Mouse (Mus musculus) megakaryocyte, adult 5-6 weeks (primary cell): ENCODE measurements around the gene Parp16. TPM values are rescaled to one million over a fixed set of nuclear protein-coding genes. Genes with fewer than 3 reads are reported as not detected.
"Not testable (repeated sequence)": the region's sequence is repeated elsewhere in the genome, so short reads cannot be mapped to it uniquely, and the experiment has no call there.

Experiments
- ATAC-seq: 2 replicates; pipeline ENCODE4 v1.8.0; 2016; ENCODE audit warnings: mild to moderate bottlenecking, inconsistent platforms; ENCODE audit not compliant: poor library complexity, severe bottlenecking
- total RNA-seq, 2 experiments: library from RNA; stranded (forward) in 1 of 2; stranded (reverse) in 1 of 2; fragments of 153-499, 151-499 nt in 1 of 2; fragments of 221-1000, 200-1000 nt in 1 of 2; gene quantifications; 2 replicates each; pipeline versions ENCODE4 v1.2.3 to v1.2.4; 2015 to 2017

Gene Parp16
- total RNA-seq, 2 experiments from 2014 or later, result 0.95 to 1.3 TPM

GRCm38 (mm10) chr9:65275810-65276530 lies 80.8 kb downstream of the Parp16 start:
- ATAC-seq, result no peak

- no peak for ATAC-seq
These were observed 86.5 kb downstream of the Parp16 start for GRCm38 (mm10) chr9:65281536-65282151.

GRCm38 (mm10) chr9:65283301-65283700 lies 88.1 kb downstream of the Parp16 start:
- ATAC-seq, result peak; percentile 54; the same call in 1 of the 2 replicates

GRCm38 (mm10) chr9:65288252-65288651 lies 93.1 kb downstream of the Parp16 start:
- not testable (repeated sequence) for ATAC-seq

Other genes with a start within 250 kb of the Parp16 start
- not detected in 2 replicates for gene Slc24a1, start 243.7 kb upstream of the Parp16 start, total RNA-seq (2015)
- not detected in 2 replicates for gene Slc24a1, start 243.7 kb upstream of the Parp16 start, total RNA-seq (2017)
- gene Ints14, start 234.4 kb upstream of the Parp16 start, total RNA-seq (2015), result 21.5 and 25.4 TPM in 2 replicates
- gene Ints14, start 234.4 kb upstream of the Parp16 start, total RNA-seq (2017), result 20.7 and 24.0 TPM in 2 replicates
- 10.6 and 12.9 TPM in 2 replicates for gene Hacd3, start 173.7 kb upstream of the Parp16 start, total RNA-seq (2015)
- 21.3 and 23.7 TPM in 2 replicates for gene Hacd3, start 173.7 kb upstream of the Parp16 start, total RNA-seq (2017)
- gene Dpp8, start 162.9 kb upstream of the Parp16 start, total RNA-seq (2015), result 61.6 and 75.7 TPM in 2 replicates
- 93.8 and 113 TPM in 2 replicates for gene Dpp8, start 162.9 kb upstream of the Parp16 start, total RNA-seq (2017)
- gene Igdcc4, start 93.9 kb upstream of the Parp16 start, total RNA-seq (2015), result 0.05 and 0.09 TPM in 2 replicates
- not detected in 2 replicates for gene Igdcc4, start 93.9 kb upstream of the Parp16 start, total RNA-seq (2017)
- gene Igdcc3, start 54.2 kb upstream of the Parp16 start, total RNA-seq (2015), result not detected in 2 replicates
- not detected in 2 replicates for gene Igdcc3, start 54.2 kb upstream of the Parp16 start, total RNA-seq (2017)
- gene Cilp, start 69.8 kb downstream of the Parp16 start, total RNA-seq (2015), result not detected in 2 replicates
- gene Cilp, start 69.8 kb downstream of the Parp16 start, total RNA-seq (2017), result not detected in 2 replicates
- 17.6 and 23.2 TPM in 2 replicates for gene Clpx, start 98.9 kb downstream of the Parp16 start, total RNA-seq (2015)
- 38.6 and 41.1 TPM in 2 replicates for gene Clpx, start 98.9 kb downstream of the Parp16 start, total RNA-seq (2017)
- gene Pdcd7, start 150.8 kb downstream of the Parp16 start, total RNA-seq (2015), result 14.3 and 15.6 TPM in 2 replicates
- gene Pdcd7, start 150.8 kb downstream of the Parp16 start, total RNA-seq (2017), result 18.0 and 19.3 TPM in 2 replicates
- gene Ubap1l, start 165.7 kb downstream of the Parp16 start, total RNA-seq (2015), result 0.58 TPM in 1 of 2 replicates, not detected in the other
- gene Ubap1l, start 165.7 kb downstream of the Parp16 start, total RNA-seq (2017), result 0.12 TPM in 1 of 2 replicates, not detected in the other
- gene Kbtbd13, start 196.3 kb downstream of the Parp16 start, total RNA-seq (2015), result not detected in 2 replicates
- gene Kbtbd13, start 196.3 kb downstream of the Parp16 start, total RNA-seq (2017), result not detected in 2 replicates
- 0.25 TPM in 1 of 2 replicates, not detected in the other for gene Rasl12, start 203.2 kb downstream of the Parp16 start, total RNA-seq (2015)
- gene Rasl12, start 203.2 kb downstream of the Parp16 start, total RNA-seq (2017), result 0.07 and 0.41 TPM in 2 replicates
- not detected in 2 replicates for gene Slc51b, start 227.6 kb downstream of the Parp16 start, total RNA-seq (2015)
- not detected in 2 replicates for gene Slc51b, start 227.6 kb downstream of the Parp16 start, total RNA-seq (2017)
- 12.2 and 20.5 TPM in 2 replicates for gene Mtfmt, start 240.4 kb downstream of the Parp16 start, total RNA-seq (2015)
- 6.7 and 9.5 TPM in 2 replicates for gene Mtfmt, start 240.4 kb downstream of the Parp16 start, total RNA-seq (2017)